Mouse (Mus musculus) heart, adult 9 months (tissue): Measurements from ENCODE around the gene Gm36079.
"Not testable (repeated sequence)": the region's sequence is repeated elsewhere in the genome, so short reads cannot be mapped to it uniquely, and the experiment has no call there.

Source experiments
- DNase-seq, 2 experiments: peaks; one replicate each; pipeline ENCODE4 v3.0.0; 2022; ENCODE audit warnings: low spot score in 2 of 2

The Gm36079 gene

GRCm38 (mm10) chr13:120026911-120027310 is at the start of gene Gm36079:
Gene Gm36079 (minus strand): TSS chr13:120027011.
- DNase-seq: not testable (repeated sequence)

- DNase-seq: not testable (repeated sequence)
Measured at GRCm38 (mm10) chr13:120070878-120071277, 44.1 kb upstream of the Gm36079 start.

GRCm38 (mm10) chr13:120070012-120070598 is 43.3 kb upstream of the Gm36079 start:
- DNase-seq: not testable (repeated sequence)

GRCm38 (mm10) chr13:120063439-120064089 is 36.8 kb upstream of the Gm36079 start:
- DNase-seq: not testable (repeated sequence)

GRCm38 (mm10) chr13:120062903-120063302 is 36.1 kb upstream of the Gm36079 start:
- DNase-seq: not testable (repeated sequence)

- DNase-seq: not testable (repeated sequence)
Measured at GRCm38 (mm10) chr13:120052085-120052484, 25.3 kb upstream of the Gm36079 start, which contains the start of gene Gm21188. Gene Gm21188 (minus strand): TSS chr13:120052194.

DNA sequence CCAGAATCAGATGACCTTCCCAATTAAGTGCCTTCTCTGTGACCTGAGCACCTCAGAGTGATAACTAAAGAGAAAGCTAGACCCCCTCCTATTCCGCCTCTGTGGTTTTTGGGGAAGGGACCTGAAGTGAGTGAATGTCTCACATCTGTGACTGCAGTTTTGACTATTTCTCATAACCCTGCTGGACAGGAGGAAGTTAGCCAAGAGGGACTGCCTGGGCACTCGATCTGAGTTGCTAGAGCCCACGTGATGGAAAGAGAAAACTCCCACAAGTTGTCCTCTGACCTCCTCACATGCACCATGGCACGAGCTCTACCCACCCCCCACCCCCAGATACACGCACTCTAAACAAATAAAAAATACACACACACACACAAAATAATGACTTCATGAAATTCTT is 21.8 kb upstream of the Gm36079 start:
- DNase-seq: not testable (repeated sequence)

DNA sequence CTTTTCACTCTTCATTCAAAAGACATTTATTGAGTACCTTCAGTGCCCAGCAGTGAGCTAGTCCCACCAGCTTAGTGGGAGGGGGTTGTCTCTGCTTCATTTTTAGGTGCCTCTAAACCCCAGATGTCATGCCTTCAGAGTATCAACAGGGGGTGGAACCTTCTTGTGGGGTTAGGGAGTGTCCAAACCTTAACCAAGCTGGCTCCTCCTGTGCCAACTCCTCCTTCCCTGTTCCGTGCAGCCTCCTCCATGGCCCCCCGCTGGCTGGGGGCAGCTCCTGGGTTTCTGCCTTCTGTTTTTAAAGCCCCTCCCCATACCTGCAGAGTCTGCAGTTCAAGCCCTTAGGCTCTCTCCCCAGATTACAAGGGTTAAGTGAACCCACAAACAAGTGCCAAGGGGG is 21.4 kb upstream of the Gm36079 start:
- DNase-seq: not testable (repeated sequence)

GRCm38 (mm10) chr13:120046422-120047209 is 19.8 kb upstream of the Gm36079 start:
- DNase-seq: not testable (repeated sequence)

DNA sequence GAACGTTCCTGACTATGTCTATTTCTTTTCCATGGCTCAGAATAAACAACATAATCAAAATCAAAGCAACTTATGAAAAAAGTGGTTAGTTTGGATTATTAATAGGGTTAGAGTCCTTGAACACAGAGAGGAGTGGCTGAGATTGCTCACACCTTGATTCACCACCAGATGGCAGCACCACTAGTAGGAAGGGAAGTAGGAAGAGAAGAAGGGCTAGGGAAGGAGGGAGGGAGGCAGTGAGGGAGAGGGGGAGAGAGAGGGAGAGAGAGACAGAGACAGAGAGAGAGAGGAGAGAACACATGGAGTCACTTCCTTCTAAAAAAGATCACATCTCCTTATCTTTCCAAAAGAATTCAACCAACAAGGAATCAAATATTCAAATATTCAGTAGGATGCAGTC is 14.3 kb upstream of the Gm36079 start:
- not testable (repeated sequence) for DNase-seq

DNA sequence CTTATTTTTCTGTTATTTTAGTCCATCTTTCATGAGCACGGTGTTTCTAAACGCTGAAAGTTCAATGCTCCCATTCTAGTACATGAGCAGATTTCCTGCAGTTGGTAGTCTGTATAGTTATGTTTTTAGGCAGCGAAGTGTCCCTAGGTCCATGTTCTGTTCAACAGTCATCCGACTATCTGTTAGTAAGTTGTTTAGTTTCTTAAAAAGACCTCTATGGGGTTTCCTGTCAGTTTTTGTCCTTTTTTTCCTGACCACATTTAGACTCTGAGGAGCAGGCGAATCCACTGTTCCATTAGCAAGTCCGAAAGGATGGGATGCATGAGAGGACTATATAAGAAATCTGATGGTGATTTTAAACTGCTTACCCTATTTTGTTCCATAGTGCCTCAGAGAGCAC is 11.1 kb upstream of the Gm36079 start:
- not testable (repeated sequence) for DNase-seq

GRCm38 (mm10) chr13:120036577-120037115 is 9.8 kb upstream of the Gm36079 start:
- not testable (repeated sequence) for DNase-seq

GRCm38 (mm10) chr13:120035151-120035550 is 8.3 kb upstream of the Gm36079 start:
- DNase-seq: not testable (repeated sequence)

DNA sequence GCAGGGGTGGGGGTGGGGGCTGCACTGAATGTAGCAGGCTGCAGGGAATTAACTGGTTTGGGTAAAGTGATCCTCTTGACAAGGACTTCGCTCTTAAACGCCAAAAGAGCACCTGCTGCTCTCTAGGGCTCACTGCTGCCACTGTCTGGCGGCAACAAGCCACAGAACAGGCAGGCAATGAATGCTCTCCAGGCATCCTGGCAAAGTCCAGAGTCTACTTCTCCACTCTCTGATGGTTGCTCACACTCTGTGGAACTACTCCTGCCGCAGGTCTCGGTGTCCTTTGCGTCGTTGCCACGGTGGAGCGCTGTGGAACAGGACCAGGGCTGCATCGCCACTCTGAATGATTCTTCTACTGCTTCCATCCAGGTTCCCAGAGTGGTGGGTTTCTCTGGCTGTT is 7.8 kb upstream of the Gm36079 start:
- not testable (repeated sequence) for DNase-seq

GRCm38 (mm10) chr13:120033516-120034190 is 6.8 kb upstream of the Gm36079 start:
- not testable (repeated sequence) for DNase-seq

DNA sequence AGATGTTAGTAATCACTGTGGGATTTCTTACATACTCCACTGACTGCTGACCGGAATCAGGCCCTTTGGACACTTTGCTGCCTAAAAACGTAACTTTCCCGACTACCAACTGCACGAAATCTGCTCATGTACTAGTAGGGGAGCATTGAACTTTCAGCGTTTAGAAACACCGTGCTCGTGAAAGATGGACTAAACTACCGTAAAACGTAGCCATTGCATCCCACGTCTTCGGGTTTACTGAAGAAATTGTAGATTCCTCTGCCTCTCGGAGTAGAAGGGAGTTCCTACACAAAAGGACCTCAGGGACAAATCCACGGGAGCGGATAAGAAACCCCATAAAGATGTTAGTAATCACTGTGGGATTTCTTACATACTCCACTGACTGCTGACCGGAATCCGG is 4.9 kb upstream of the Gm36079 start:
- DNase-seq: peak in 1 of 2 experiments; percentile 10

DNA sequence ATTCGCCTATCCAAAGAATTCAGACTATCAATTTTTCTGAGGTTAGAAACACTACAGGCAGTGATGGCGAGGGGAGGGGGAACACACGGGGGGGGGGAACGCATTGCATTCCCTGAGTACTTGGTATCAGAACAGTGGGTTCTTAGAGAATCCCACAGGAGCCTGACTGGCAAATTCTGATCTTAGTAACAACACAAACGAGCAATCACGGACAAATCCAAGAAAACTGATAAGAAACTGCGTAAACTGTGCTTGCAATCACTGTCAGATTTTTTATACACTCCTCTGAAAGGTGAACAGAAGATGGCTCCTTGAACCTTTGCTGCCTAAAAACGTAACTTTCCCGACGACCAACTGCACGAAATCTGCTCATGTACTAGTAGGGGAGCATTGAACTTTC is 557 bp upstream of the Gm36079 start:
- not testable (repeated sequence) for DNase-seq

DNA sequence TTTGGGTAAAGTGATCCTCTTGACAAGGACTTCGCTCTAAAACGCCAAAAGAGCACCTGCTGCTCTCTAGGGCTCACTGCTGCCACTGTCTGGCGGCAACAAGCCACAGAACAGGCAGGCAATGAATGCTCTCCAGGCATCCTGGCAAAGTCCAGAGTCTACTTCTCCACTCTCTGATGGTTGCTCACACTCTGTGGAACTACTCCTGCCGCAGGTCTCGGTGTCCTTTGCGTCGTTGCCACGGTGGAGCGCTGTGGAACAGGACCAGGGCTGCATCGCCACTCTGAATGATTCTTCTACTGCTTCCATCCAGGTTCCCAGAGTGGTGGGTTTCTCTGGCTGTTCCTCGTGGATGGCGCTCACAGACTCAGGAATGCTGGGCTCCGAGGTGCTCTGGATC is 438 bp downstream of the Gm36079 start:
- not testable (repeated sequence) for DNase-seq

GRCm38 (mm10) chr13:120025576-120025975 is 1.2 kb downstream of the Gm36079 start:
- DNase-seq: peak in 1 of 2 experiments; percentile 8

DNA sequence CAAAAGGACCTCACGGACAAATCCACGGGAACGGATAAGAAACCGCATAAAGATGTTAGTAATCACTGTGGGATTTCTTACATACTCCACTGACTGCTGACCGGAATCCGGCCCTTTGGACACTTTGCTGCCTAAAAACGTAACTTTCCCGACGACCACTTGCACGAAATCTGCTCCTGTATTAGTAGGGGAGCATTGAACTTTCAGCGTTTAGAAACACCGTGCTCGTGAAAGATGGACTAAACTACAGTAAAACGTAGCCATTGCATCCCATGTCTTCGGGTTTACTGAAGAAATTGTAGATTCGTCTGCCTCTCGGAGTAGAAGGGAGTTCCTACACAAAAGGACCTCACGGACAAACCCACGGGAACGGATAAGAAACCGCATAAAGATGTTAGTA is 1.8 kb downstream of the Gm36079 start:
- not testable (repeated sequence) for DNase-seq

- DNase-seq: not testable (repeated sequence)
Measured at GRCm38 (mm10) chr13:120024581-120024980, 2.2 kb downstream of the Gm36079 start.
